Mouse (Mus musculus) ES-Bruce4 (cell line): ENCODE data around the gene Nid2.

Experiments used
- CTCF ChIP-seq: IDR thresholded peaks from one replicate; pipeline ENCODE4 v1.8.1; 2011; ENCODE audit warnings: low read depth, low read length
- EP300 ChIP-seq: IDR thresholded peaks from 2 replicates; pipeline ENCODE4 v1.6.1; 2011; ENCODE audit warnings: low read depth, low read length; ENCODE audit not compliant: insufficient read depth
- POLR2A ChIP-seq: IDR thresholded peaks from one replicate; pipeline ENCODE4 v1.8.1; 2011; ENCODE audit warnings: low read length; ENCODE audit not compliant: insufficient read depth

DNA sequence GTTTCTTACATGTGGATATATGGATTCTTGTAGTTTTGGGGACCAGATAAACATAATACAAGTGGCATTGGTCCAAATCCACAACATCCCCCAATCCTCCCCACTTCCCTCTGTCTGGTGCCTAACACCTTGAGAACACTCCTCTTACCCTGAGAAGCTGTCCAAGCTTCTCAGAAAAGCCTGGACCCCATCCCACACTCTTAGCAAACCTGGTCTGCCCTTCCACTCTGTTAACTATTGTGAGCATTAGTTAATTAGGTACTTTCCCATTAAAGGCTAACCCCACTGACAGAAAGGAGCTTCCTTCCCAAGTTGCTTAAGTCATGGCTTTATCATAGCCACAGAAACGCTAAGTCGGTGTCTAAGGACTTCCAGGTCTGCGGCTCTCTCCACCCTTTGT lies 85.2 kb downstream of the Nid2 start:
- TF ChIP-seq CTCF (no peak), POLR2A (no peak), EP300 (no peak)
